Mouse (Mus musculus): ENCODE measurements at regions not wholly inside any gene's neighbourhood (a gene's known extent, or its start where the extent isn't known, plus 50 kb on each side); places are given as distances from the start of the nearest gene placed in this dataset.

GRCm38 (mm10) chr2:61354104-61354503 lies 224.3 kb upstream of the Tank start:
- peak; percentile 80 for DNase-seq (ENCODE audit: low spot score)

- no peak for DNase-seq (ENCODE audit: low spot score)
Measured at GRCm38 (mm10) chr2:61347451-61347850, 230.9 kb upstream of the Tank start.

GRCm38 (mm10) chr2:61346012-61346760 lies 232.2 kb upstream of the Tank start:
- DNase-seq (ENCODE audit: low spot score): no peak

GRCm38 (mm10) chr2:61345311-61345710 lies 233.1 kb upstream of the Tank start:
- DNase-seq (ENCODE audit: low spot score): no peak

- no peak for DNase-seq (ENCODE audit: low spot score)
Measured at GRCm38 (mm10) chr2:61344556-61345131, 233.7 kb upstream of the Tank start.

GRCm38 (mm10) chr2:61341254-61341653 lies 237.1 kb upstream of the Tank start:
- DNase-seq (ENCODE audit: low spot score): no peak

GRCm38 (mm10) chr2:61319226-61319625 lies 259.2 kb upstream of the Tank start:
- DNase-seq (ENCODE audit: low spot score): no peak

GRCm38 (mm10) chr2:61310405-61310804 lies 268.0 kb upstream of the Tank start:
- no peak for DNase-seq (ENCODE audit: low spot score)

- no peak for DNase-seq (ENCODE audit: low spot score)
Measured at GRCm38 (mm10) chr2:61309219-61309618, 269.2 kb upstream of the Tank start.

- DNase-seq (ENCODE audit: low spot score): no peak
Measured at GRCm38 (mm10) chr2:61297135-61297534, 281.2 kb upstream of the Tank start.

GRCm38 (mm10) chr2:61296606-61297005 lies 281.8 kb upstream of the Tank start:
- DNase-seq (ENCODE audit: low spot score): no peak

- DNase-seq (ENCODE audit: low spot score): no peak
Measured at GRCm38 (mm10) chr2:61295261-61295964, 283.0 kb upstream of the Tank start.

GRCm38 (mm10) chr2:61288246-61288645 lies 290.1 kb upstream of the Tank start:
- DNase-seq (ENCODE audit: low spot score): no peak

- no peak for DNase-seq (ENCODE audit: low spot score)
Measured at GRCm38 (mm10) chr2:61284706-61285105, 293.7 kb upstream of the Tank start.

- no peak for DNase-seq (ENCODE audit: low spot score)
Measured at GRCm38 (mm10) chr2:61283829-61284601, 294.4 kb upstream of the Tank start.

GRCm38 (mm10) chr2:61272721-61273120 lies 305.7 kb upstream of the Tank start:
- DNase-seq (ENCODE audit: low spot score): no peak

- no peak for DNase-seq (ENCODE audit: low spot score)
Measured at GRCm38 (mm10) chr2:61267706-61268105, 304.7 kb upstream of the Rbms1 start.

- no peak for DNase-seq (ENCODE audit: low spot score)
Measured at GRCm38 (mm10) chr2:61250068-61250800, 287.2 kb upstream of the Rbms1 start.

GRCm38 (mm10) chr2:61247956-61248355 lies 285.0 kb upstream of the Rbms1 start:
- no peak for DNase-seq (ENCODE audit: low spot score)

GRCm38 (mm10) chr2:61247336-61247735 lies 284.3 kb upstream of the Rbms1 start:
- no peak for DNase-seq (ENCODE audit: low spot score)

- peak; percentile 18 for DNase-seq (ENCODE audit: low spot score)
Measured at GRCm38 (mm10) chr2:61246691-61247258, 283.8 kb upstream of the Rbms1 start.

All from embryo, embryonic 10 days (tissue).